27 mouse cellular contexts compared by ENCODE assay signal in the genomic region with DNA sequence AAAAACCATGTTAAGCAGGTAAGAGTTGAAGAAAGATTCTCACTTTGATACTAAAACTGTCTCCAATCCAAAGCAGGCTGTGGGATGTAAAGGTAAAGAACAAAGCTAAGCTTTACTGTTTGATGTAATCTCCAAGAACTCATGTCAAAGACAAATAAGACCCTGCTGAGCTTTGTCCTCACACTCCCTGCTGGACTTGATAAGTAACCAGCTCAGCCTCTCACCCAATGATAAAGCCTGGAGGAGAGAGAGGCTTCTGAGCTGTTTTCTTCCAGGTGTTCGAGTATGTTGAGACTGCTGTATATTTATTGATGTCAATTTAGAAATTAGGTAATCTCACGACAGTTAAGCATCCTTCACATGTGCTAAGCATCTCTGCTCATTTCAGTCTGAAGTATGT. TPM values are rescaled to one million over a fixed set of nuclear protein-coding genes. Genes with fewer than 3 reads are reported as not detected.
"Had no signal": no experiment of that assay in that cellular context is flagged by ENCODE, and none has a peak within 500 bp of the region (broad histone marks: within the 10 kb centered on the region; RNA-seq: fewer than 3 reads in every experiment).

No protein-coding gene starts in this region.

- ATAC-seq: liver, postnatal 0 days; midbrain, embryonic 13.5 days; midbrain, embryonic 16.5 days had no signal

- H3K9me3 ChIP-seq: limb, embryonic 12.5 days; limb, embryonic 15.5 days; midbrain, embryonic 10.5 days; midbrain, embryonic 13.5 days; neural tube, embryonic 13.5 days; stomach, embryonic 15.5 days had no signal

- H3K4me3 ChIP-seq: layer of hippocampus, adult 2 months; left cerebral cortex, adult 2 months; limb, embryonic 12.5 days; limb, embryonic 15.5 days; midbrain, embryonic 10.5 days; midbrain, embryonic 13.5 days; myocyte; neural tube, embryonic 13.5 days; stomach, embryonic 15.5 days had no signal

- H3K27ac ChIP-seq: layer of hippocampus, adult 2 months; left cerebral cortex, adult 2 months; limb, embryonic 12.5 days; limb, embryonic 15.5 days; liver, embryonic 14.5 days; macrophage; midbrain, embryonic 10.5 days; midbrain, embryonic 13.5 days; neural tube, embryonic 13.5 days had no signal

- H3K9ac ChIP-seq: limb, embryonic 12.5 days; limb, embryonic 15.5 days; liver, embryonic 14.5 days; liver, postnatal 0 days; lung, embryonic 14.5 days; midbrain, embryonic 13.5 days; neural tube, embryonic 13.5 days; stomach, embryonic 15.5 days had no signal

- H3K27me3 ChIP-seq: limb, embryonic 15.5 days; stomach, embryonic 15.5 days had no signal

- H3K4me2 ChIP-seq: limb, embryonic 12.5 days; limb, embryonic 15.5 days; liver, embryonic 11.5 days; lung, embryonic 14.5 days; midbrain, embryonic 13.5 days; neural tube, embryonic 13.5 days; stomach, embryonic 15.5 days had no signal

- DNase-seq: kidney, adult 18-20 months; kidney, adult 9 months; kidney, postnatal 14 days; kidney, postnatal 4 days; layer of hippocampus, adult 9-11 months; left cerebral cortex, postnatal 4 days; liver, postnatal 0 days; lung, embryonic 14.5 days; right cerebral cortex, postnatal 25 days; thymus, adult 2 months; thymus, postnatal 14 days; thymus, postnatal 4 days had no signal

- H3K36me3 ChIP-seq: limb, embryonic 12.5 days; limb, embryonic 15.5 days; midbrain, embryonic 10.5 days; midbrain, embryonic 13.5 days; neural tube, embryonic 13.5 days; stomach, embryonic 15.5 days had no signal

RNA-seq across cellular contexts. Expression of a gene that starts 11.2 kb away (rescaled TPM):
- total RNA-seq: megakaryocyte, adult 5-6 weeks; neutrophil, adult 5-6 weeks had no signal
- polyA plus RNA-seq: myocyte had no signal
